Mouse (Mus musculus): ENCODE results near the gene Aloxe3.
"Not testable (repeated sequence)": the region's sequence is repeated elsewhere in the genome, so short reads cannot be mapped to it uniquely, and the experiment has no call there.

The Aloxe3 gene

DNA sequence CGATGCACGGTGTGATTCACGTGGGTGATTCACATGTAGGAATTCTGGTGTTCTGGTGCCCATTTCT lies at the start of gene Aloxe3:
Gene Aloxe3, plus strand, starts transcription at position 45 of the 67 bp plus-strand sequence.
- no peak for DNase-seq (ENCODE audit: low spot score in 2 of 2)

DNA sequence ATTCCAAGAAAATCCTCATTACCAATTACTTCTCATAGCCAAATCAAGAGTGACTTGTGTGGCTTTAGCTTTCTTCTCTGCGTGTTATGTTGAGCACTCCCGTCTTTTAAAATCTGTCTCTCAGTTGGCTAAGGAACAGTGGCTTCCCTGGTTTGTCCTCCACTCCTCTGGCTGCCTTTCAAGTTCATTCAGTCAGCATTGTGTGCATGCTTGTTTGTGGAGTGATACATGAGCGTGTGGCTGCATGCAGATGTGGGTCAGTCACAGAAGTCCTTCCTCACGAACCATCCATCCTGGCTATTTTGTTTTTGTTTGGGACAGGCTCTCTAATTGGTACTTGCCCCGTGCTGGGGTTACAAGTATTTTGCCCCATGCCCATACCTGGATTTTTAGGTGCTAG lies 49.1 kb upstream of the Aloxe3 start:
- DNase-seq (ENCODE audit: low spot score in 2 of 2) = no peak

DNA sequence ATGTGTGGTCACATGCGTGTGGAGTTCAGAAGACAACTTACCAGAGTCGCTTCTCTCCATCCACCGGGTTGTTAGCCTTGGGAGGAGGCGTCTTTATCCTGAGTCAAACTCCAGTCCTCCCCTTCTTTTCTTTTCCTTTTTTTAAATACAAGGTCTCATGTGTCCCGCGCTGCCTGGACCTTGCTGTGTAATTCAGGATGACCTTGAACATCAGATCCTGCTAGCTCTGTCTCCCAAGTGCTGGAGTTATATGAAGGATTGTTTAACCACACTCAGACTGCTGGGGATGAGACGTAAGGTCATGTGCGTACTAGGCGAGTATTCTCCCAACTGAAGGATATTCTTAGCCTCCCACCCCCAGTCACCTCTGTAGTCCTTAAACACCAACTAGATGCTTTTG lies 48.4 kb upstream of the Aloxe3 start:
- DNase-seq (ENCODE audit: low spot score in 2 of 2) = no peak

DNA sequence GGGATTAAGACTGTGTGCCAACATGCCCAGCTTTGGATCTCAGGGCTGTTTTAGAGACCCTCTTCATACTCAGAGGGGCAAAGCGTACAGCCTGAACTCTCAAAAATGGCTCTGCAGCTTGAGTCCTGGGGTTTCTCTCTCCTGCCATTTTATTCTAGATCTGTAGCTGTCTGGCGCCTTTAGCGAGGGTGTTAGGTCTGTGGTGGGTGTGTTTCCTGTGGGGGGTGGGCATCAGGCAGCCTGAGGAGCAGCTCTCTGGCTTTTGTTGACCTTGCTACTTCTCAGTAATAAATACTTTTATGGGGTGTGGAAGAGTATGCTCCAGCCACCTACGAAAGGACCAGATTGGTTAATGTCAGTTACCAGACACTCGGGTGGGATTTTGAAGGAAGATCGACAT lies 47.7 kb upstream of the Aloxe3 start:
- DNase-seq (ENCODE audit: low spot score in 2 of 2) = peak; percentile 67 to 82

DNA sequence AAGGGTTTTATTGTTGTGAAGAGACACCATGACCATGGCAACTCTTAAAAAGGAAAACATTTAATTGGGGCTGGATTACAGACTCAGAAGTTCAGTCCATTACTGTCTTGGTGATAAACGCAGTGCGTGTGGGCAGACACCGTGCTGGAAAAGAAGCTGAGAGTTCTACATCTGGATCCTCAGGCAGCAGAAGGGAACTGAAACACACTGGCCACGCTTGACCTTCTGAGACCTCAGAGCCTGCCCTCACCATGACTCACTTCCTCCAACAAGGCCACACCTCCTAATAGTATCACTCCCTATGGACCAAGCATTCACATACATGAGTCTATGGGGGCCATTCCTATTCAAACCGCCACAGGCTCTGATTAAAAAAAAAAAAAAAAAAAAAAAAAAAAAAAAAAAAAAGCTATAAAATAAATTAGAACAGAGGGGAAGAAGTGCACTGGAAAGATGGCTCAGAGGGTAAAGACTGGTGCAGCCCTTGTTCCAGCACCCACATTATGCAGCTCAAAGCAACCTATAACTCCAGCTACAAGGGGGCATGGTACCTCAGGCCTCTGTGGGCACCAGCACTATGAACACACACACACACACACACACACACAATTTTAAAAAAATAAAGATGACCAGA lies 46.8 kb upstream of the Aloxe3 start:
- peak in 1 of 2 experiments; percentile 63 for DNase-seq (ENCODE audit: low spot score in 2 of 2)

DNA sequence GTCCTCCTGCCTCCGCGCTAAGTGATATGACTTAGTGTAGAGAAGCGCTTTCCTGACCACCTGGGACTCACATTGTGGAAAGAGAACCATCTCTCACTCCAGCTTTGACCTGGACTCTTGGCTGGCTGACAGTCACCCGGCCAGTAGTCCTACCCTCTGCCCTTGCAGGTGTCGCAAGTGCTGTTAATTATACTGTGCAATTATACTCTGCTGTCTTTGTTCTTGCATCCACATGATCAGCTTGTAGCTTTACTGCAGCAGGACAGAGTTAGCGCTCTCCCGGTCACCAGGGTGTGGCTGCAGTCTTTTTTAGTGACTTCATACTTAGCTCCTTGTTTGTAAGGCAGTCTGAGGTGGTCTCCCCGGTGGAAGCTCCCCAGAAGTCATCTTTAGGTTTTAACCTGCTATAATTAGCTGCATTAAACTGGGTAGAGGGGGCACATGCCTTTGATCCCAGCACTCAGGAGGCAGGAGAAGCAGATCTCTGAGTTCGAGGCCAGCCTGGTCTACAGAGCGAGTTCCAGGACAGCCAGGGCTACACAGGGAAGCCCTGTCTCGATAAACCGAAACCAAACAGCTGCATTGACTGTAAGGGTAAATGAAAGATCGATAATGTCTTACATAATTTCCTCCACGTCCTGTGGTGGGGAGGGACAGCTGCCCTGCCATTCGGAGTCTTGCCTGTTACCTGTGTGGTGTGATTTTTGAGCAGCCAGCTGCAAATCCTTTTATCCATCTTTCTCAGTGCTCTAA lies 45.4 kb upstream of the Aloxe3 start:
- DNase-seq (ENCODE audit: low spot score in 2 of 2) = no peak

DNA sequence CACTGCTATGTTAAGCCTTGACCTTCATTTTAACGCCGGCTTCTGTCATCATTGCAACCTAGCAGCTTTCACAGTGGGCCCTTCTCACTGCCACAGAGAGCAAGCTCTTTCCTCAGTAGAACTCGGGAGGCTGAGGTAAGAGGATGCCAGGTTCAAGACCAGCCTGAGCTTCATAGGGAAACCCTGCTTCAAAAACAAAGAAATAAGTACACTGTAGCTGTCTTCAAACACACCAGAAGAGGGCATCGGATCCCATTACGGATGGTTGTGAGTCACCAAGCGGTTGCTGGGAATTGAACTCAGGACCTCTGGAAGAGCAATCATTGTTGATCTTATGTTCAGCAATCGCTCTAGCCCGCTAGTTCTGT lies 44.9 kb upstream of the Aloxe3 start:
- DNase-seq (ENCODE audit: low spot score in 2 of 2) = no peak

DNA sequence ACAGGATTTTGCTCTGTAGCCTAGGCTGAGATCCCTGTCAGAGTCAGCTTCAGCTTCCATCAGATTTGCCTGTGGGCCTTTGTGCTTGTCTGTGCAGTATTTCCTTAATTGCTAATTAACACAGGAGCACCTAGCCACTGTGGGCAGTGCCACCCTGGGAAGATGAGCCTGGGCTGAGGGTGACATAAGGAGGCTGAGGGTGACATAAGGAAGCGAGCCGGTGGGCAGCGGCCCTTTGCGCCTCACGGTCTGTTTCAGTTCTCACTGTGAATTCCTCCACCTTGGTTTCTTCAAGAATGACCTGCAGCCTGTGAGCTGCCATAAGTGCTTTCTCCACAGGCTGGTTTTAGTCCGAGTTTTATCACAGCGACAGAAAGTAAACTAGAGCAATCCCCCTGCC lies 44.1 kb upstream of the Aloxe3 start:
- no peak for DNase-seq (ENCODE audit: low spot score in 2 of 2)

DNA sequence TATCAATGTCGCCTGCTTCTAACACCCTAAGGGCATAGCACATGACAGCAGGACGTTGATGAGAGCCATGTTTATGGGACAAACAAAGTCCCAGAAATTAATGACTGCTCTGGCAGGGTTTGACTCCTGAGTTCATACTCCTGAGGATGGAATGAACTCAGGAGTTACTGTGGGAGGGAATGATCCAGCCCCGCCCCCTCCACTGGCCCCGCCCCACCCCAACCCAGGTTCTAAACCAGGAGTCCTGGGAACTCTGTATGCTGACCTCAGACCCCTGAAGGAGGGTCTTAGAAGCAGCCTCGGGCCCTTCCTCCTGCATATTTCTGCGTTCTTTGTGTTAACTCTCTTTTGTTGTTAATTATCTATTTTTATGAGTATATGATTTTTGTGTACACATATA lies 40.1 kb upstream of the Aloxe3 start:
- DNase-seq (ENCODE audit: low spot score in 2 of 2) = no peak

DNA sequence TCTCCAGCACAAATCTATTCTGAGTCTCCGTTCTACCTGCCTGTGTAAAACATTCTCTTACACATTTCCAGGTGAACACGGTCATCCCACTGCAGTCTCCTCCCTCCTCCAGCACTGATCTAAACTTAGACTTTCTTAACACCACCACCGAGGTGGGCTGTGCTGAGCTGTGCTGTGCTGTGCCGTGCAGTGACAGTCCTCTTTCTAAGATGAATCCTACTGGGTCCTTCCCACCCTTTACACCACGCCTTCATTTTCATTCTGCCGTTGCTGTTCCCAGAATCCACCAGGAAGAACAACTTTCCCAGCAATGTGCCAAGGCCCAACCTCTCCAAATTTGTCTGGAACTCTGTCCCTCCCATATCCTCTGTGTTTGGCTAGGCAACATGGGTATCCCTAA lies 39.3 kb upstream of the Aloxe3 start:
- DNase-seq (ENCODE audit: low spot score in 2 of 2) = no peak

DNA sequence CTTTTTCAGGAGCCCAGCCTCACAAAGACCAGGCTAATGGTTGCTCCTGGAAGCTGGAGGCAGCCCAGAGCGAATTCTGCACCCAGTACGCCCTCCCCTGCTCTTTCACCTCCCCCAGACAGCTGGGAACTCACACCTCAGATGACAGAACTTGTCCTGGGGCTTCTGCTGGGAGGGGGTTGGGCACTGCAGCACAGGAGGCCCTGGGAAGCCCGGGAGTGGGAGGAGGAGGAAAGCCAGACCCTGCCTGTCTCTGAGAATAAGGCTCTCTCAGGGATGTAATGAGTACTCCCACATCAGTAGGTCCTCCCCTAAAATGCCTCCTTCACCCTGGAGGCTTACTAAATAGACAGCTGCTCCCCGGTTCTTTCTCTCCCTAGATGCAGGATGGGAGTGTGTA lies 38.6 kb upstream of the Aloxe3 start:
- DNase-seq (ENCODE audit: low spot score in 2 of 2) = no peak

DNA sequence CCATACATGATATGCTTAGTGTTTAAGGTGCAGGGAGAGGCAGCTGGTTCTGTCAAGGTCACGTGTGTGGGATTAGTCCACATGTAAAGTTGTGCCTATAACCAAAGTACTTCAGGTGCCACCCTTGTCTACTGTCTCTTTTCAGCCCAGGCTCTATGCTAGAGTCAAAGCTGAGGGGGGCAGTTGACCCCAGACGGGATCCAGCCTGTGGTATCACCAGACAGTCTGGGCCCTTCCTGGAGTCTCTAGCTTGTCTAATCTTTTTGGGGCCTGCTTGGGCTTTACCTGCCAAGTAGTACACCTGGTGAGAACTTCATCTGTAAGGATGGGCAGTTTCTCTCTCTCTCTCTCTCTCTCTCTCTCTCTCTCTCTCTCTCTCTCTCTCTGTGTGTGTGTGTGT lies 38.1 kb upstream of the Aloxe3 start:
- no peak for DNase-seq (ENCODE audit: low spot score in 2 of 2)

DNA sequence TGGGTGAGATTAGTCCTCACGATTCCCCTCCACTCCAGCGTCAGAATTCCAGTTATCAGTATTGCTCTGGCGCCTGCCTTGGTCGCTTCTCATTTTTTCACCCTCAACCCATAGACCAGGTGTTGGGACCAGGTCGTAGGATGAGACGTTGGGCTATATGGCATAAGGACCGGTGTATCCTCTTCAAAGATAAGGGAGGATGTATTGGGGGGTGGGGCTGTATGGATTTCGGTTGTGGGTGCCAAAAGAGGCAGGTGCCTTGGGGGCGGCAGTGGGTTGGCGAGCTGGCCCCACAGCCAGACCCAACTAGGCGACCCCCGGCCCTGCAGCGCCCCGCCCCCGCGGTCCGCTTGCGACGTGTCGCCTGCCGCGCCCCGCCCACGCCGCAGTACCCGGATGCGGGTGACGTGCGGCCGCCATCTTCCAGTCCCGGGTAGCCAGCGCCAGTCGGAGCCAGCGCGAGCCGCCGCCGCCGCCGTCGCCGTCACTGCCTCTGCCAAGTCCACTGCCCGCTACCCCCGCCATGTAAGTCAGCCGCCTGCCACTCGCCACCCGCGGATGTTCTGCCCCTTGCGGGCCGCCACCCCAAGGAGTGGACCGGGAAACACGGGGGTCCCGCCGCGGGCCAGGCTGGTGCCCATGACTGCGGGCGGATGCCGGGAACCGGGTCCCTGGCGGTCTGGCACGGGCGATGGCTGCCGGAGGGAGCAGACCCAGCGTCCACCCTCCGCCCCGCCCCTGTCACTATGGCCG lies 37.4 kb upstream of the Aloxe3 start, which contains the start of gene Vamp2:
Gene Vamp2, plus strand, starts transcription at position 388 of the 753 bp plus-strand sequence.
- DNase-seq (ENCODE audit: low spot score in 2 of 2) = peak; percentile 90 to 91

DNA sequence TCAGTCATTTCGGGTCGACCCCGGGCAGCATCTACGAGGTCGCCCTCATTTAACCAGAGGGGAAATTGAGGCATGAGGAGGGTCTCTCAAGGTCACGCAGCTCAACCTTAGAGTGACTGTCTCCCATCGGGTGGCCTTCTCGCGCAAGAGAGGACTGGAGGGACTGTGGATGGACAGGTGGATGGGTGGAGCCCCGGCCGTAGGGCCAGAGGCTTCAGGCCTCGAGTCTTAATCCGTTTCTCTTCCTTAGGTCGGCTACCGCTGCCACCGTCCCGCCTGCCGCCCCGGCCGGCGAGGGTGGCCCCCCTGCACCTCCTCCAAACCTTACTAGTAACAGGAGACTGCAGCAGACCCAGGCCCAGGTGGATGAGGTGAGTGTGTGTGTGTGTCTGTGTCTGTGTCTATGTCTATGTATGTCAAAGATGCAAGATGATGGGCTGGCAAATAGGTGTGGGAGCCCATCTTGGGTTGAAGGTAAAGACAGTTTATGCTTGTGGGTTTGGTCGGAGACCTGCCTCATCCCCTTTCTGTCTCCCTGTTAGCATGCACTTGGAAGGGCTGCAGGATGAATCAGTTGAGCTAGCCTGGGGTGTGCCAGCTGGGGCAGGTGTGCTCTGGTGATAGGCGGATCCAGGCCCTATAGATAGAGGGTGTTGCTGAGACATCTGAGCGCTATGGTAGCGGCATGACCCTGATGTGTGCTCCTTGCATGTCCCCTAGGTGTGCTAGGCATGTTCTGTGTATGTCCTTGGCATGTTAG lies 36.7 kb upstream of the Aloxe3 start:
- DNase-seq (ENCODE audit: low spot score in 2 of 2) = no peak

DNA sequence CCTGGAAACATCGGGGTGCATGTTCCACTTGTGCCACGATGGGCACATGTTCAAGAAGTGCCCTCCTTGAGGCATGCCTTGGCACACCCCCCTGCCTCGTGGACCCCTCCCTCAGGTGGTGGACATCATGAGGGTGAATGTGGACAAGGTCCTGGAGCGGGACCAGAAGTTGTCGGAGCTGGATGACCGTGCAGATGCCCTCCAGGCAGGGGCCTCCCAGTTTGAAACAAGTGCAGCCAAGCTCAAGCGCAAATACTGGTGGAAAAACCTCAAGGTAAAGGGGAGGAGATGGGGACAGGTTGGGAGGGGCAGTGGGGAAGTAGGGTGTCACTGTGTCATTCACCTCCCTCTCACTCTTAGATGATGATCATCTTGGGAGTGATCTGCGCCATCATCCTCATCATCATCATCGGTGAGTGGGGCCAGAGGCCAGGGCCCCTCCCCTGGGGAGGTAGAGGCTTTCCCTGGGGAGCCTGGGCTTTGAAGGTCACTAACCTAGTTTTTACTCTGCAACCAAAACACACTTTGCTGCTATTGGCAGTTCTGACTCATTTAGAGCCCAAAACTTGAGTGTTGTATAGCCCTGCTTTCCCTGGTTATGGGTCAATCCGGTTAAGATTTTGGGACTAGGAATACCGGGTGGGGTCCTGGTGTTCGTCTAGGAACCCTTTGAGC lies 35.9 kb upstream of the Aloxe3 start:
- no peak for DNase-seq (ENCODE audit: low spot score in 2 of 2)

DNA sequence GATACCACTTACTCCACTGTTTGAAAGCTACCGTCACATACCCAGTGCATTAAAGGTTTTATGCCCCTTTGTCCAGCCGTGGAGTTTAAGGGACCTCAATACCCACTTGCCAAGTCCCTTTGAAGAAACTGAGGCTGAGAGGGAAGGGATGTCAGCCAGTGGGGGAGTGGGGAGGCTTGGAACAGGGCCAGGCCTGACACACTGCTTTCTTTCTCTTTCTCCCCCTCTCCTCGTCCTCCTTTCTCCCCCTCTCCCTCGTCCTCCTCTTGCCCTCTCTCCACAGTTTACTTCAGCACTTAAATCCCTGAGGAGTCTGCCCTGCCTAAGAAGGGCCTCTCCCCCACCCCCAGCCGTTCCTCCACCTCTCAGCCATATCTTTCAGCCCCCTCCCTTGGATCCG lies 35.3 kb upstream of the Aloxe3 start:
- DNase-seq (ENCODE audit: low spot score in 2 of 2) = no peak

DNA sequence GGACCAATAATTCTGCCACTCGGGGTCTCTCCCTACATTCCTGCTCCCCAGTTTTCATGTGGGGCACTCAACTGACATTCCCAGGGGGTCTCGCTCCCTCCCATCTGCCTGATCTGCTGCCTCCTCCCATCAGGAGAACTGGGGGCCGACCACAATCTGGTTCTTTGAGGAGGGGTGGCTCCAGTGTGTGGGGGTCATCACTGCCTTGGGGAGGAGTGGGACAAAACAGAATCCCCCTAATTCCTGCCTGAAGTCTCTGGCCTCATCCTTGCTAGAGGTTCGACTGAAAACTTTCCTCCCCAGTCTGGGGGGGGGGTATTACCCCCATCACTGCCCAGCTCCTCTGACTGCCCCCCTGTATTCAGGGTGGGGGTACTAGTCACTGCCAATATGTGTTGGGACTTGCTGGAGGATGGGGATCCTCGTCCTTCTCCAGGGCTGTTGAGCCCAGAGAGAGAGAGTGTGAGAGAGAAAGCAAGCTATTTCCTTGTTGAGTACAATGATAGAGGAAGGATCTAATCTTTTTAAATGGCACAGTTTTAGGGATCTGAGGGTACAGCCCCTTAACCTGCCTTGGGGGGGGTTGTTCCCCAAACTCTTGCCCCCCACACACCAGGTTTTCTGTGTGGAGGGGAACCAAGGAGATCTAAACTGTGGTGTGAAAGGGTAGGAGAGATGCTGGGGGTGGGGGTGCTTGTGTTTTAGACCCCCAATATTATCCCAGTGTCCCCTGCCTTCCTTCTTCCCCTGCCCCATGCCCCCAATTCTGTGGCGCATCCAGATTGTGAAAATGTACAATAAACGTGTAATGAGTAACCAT lies 33.9 kb upstream of the Aloxe3 start:
- DNase-seq (ENCODE audit: low spot score in 2 of 2) = no peak

DNA sequence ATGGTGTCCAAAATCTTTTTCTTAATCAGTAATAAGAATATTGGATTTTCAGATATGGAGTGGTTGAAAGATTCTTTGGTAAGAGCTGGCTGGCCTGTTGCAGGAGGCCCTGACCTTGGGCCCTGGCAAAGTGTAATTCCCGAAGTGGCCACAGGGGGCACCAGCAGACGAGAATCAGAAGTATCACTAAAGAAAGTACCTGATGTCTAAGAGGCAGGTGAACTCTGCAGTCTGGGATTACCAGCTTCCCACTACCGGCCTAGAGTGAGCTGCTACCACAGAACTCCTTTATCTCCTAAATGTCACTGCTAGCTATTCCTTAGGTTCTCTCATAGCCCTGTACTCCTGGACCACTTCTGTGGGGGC lies 33.3 kb upstream of the Aloxe3 start:
- peak; percentile 87 to 91 for DNase-seq (ENCODE audit: low spot score in 2 of 2)

DNA sequence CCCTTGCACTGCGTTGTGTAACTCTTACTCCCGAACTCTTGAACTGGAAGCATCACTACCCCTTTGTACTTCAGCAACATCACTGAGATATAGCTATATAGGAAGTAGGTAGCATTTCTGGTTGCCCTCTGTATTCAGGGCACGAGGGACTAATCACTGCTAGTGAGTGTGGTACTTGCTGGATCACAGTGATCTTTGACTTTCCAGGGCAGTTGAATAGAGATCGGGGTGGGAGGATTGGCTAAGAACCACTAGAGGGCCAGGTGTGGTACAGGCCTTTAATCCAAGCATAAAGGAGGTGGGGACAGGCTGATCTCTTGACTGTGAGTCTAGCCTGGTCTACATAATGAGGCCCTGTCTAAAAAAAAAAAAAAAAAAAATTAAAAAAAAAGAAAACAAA lies 32.8 kb upstream of the Aloxe3 start:
- peak in 1 of 2 experiments; percentile 49 for DNase-seq (ENCODE audit: low spot score in 2 of 2)

DNA sequence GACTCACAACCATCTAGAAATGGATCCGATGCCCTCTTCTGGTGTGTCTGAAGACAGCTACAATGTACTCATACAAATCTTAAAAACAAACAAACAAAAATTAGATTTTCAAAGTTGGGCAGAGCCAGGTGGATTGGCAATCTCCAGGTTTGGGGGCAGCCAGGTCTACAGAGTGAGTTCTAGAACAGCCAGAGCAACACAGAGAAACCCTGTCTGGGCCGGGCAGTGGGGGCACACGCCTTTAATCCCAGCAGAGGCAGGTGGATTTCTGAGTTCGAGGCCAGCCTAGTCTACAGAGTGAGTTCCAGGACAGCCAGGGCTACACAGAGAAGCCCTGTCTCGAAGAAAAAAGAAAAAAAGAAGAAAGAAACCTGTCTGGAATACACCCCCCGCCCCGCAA lies 31.8 kb upstream of the Aloxe3 start:
- not testable (repeated sequence) for DNase-seq (ENCODE audit: low spot score in 2 of 2)

DNA sequence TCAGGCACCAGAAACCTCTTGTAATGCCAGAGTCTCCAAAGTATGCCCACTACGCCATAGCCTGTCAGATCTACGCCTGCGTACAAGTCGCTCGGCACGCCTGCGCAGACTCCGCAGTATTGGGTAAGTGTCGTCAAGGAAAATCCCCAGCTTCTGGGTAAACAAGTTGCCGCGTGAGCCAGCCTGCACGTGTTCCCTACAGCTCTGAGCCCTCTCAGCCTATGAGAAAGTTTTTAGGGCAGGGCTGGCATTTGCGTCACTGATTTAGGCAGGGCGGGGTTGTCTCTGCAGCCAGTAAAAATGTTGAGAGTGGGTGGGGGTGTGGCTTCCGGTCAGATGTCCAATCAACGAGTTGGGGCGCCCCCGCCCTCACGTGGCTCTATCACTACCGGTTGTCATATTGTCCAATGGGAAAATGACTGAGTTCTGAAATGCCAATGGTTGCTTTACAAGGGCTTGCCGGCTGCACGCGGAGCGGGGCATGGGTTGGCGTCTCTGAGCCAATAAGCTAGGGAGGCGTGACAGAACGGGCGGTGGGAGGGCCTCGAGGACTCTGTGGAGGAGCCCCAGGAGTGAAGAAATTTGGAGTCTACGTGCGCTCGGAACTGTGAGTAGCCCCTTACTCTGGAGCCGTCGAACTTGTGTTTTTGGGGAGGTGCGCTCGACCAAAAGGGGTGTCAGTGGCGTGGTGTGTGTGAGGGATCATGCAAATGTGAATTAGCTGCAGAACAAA lies 30.8 kb upstream of the Aloxe3 start, which contains the start of gene Per1:
Gene Per1, plus strand, starts transcription at position 521 of the 733 bp plus-strand sequence.
- peak; percentile 100 for DNase-seq (ENCODE audit: low spot score in 2 of 2)

Data from natural killer cell, adult 2 months (primary cell).